Mouse (Mus musculus) liver, adult 2 months (tissue): Measurements from ENCODE around the gene Pdpk1. TPM values are rescaled to one million over a fixed set of nuclear protein-coding genes. Genes with fewer than 3 reads are reported as not detected.

Source experiments
- DNase-seq: peaks from one replicate; pipeline ENCODE4 v3.0.0-alpha.2; 2011; ENCODE audit warnings: low read depth, low spot score; ENCODE audit errors: extremely low read depth
- H3K27ac ChIP-seq: fragments of 200-500 bp; replicated peaks from 2 replicates; pipeline ENCODE4 v1.5.1; 2012; ENCODE audit warnings: low read depth, mild to moderate bottlenecking, control low read depth, inconsistent platforms, low read length; ENCODE audit not compliant: insufficient read depth
- H3K27me3 ChIP-seq: fragments of 200-500 bp; 2 replicates; pipeline ENCODE4 v1.6.1; 2012; ENCODE audit warnings: mild to moderate bottlenecking, moderate library complexity, low read length, inconsistent platforms; ENCODE audit not compliant: control insufficient read depth, insufficient read depth
- H3K36me3 ChIP-seq: fragments of 200-500 bp; 2 replicates; pipeline ENCODE4 v1.6.1; 2012; ENCODE audit warnings: low read length, inconsistent platforms; ENCODE audit not compliant: control insufficient read depth, insufficient read depth
- H3K4me1 ChIP-seq: fragments of 200-500 bp; 2 replicates; pipeline ENCODE4 v1.6.1; 2011; ENCODE audit warnings: low read length; ENCODE audit not compliant: control insufficient read depth, insufficient read depth
- H3K4me3 ChIP-seq: fragments of 200-500 bp; 2 replicates; pipeline ENCODE4 v1.5.1; 2011; ENCODE audit warnings: low read depth, mild to moderate bottlenecking, control low read depth, low read length, moderate library complexity; ENCODE audit not compliant: insufficient read depth
- H3K79me2 ChIP-seq: fragments of 200-500 bp; 2 replicates; pipeline ENCODE4 v1.6.1; 2012; ENCODE audit warnings: inconsistent platforms, mild to moderate bottlenecking, low read length, moderate library complexity; ENCODE audit not compliant: control insufficient read depth, insufficient read depth
- H3K9ac ChIP-seq: fragments of 200-500 bp; 2 replicates; pipeline ENCODE4 v1.6.1; 2012; ENCODE audit warnings: low read depth, mild to moderate bottlenecking, control low read depth, inconsistent platforms, low read length
- CTCF ChIP-seq: fragments of 200-500 bp; IDR thresholded peaks from 2 replicates; pipeline ENCODE4 v1.5.1; 2011; ENCODE audit warnings: low read depth, low read length, control low read depth
- POLR2A ChIP-seq: fragments of 200-500 bp; IDR thresholded peaks from 2 replicates; pipeline ENCODE4 v1.6.1; 2011; ENCODE audit warnings: low read length, control low read depth; ENCODE audit not compliant: insufficient read depth; ENCODE audit errors: extremely low read depth
- WGBS: fragments of 180-500 bp; shearing (Covaris S2); methylation state at CpG from one replicate; pipeline ENCODE4 v1.1.7; 2018; 5-methylcytosine and 5-hydroxymethylcytosine counted together
- polyA plus RNA-seq: library from polyadenylated mRNA; depleted of rRNA; stranded (reverse); fragments of >200 nt; gene quantifications from 2 replicates; pipeline ENCODE4 v1.2.3, GENCODE M21; 2012
- total RNA-seq: library from RNA; depleted of rRNA; stranded (reverse); fragments of >200 nt; gene quantifications from 2 replicates; pipeline ENCODE4 v1.2.3, GENCODE M21; 2014

Pdpk1 gene
- total and polyA plus RNA-seq, 2 experiments = 10.2 to 19.7 TPM

DNA sequence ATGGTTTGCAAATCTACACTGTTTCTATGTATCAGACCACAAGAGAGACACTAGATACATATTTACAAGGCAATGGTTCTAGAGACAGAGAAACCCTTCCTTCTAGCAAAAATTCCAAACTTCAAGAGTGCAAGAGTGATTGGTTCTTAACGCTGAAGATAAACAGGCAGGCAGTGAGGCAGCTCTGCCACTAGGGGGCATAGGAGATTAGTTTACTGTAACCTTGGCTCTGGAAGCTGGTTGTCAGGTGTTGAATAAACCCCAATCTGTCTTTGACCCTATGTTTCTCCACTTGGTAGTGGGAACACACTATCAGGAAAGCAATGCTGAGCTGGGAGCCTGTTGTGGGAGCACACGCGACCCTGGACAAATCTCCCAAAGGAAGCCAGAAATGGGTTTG lies 22.7 kb upstream of the Pdpk1 start:
- 0 out of 2 replicates have a peak, but pooled peaks cover under 1% of the 10 kb centered on the region for H3K36me3 ChIP-seq
- no peak overlapping the region for H3K27ac ChIP-seq
- TF ChIP-seq POLR2A = no peak
- peak; percentile 73 for TF ChIP-seq CTCF
- peaks cover 5% of the 10 kb centered on the region for H3K4me1 ChIP-seq
- H3K9ac ChIP-seq = no peak overlapping the region
- peak; percentile 69 for DNase-seq
- H3K79me2 ChIP-seq = peaks cover 7% of the 10 kb centered on the region
- H3K27me3 ChIP-seq = no peaks in the 10 kb centered on the region
- no peak overlapping the region for H3K4me3 ChIP-seq
- 5% methylated on average over 3 of the region's 3 CpGs for WGBS

DNA sequence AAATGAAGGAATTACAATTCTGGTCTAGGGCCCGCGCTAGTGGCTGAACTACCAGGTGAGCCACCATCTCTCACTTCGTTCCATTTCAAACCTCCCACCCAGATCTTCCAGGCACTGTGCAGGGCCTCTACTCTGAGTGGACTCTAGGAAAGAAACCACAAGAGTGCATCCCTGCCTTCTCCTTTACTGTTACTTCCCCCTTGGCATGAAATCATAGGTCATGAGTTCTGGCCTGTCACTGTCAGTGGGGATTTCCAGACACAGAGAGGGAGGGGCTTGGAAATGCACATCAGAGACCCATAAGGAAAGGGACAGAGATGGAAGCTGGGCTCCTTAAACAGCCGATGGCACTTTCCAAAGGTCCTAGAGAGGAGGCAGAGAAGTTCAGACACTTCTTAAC lies 21.0 kb upstream of the Pdpk1 start:
- H3K27me3 ChIP-seq = no peaks in the 10 kb centered on the region
- H3K9ac ChIP-seq = no peak overlapping the region
- peaks cover 14% of the 10 kb centered on the region for H3K79me2 ChIP-seq
- H3K4me3 ChIP-seq = no peak overlapping the region
- H3K4me1 ChIP-seq = peaks cover 12% of the 10 kb centered on the region
- peak overlapping the region; percentile 25 for H3K27ac ChIP-seq
- no peak for DNase-seq
- peaks cover 5% of the 10 kb centered on the region; the same call in 1 of the 2 replicates for H3K36me3 ChIP-seq
- 81% methylated on average over 4 of the region's 4 CpGs for WGBS
- no peak for TF ChIP-seq CTCF

DNA sequence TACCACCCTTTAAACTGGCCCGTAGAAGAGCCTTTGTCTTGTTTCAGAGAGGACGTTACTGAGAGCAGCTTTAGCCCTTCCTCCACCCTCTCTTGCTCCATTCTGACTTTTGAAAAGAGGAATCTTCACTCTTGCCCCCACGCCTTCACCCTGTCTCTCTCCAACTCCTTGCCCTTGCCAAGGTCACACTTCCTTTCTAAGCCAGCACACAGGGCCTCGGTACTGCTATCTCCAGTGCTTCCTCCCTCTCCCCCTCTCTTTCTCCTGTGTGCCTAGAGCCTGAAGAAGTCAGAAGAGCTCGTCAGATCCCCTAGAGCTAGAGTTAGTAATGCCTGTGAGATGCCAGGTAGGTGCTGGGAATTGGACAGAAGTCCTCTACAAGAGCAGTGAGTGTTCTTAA lies 20.0 kb upstream of the Pdpk1 start:
- no peak for DNase-seq
- Histone ChIP-seq H3K79me2 (peaks cover 14% of the 10 kb centered on the region), H3K9ac (no peak overlapping the region), H3K27me3 (no peaks in the 10 kb centered on the region), H3K27ac (peak overlapping the region; percentile 34), H3K36me3 (peaks cover 8% of the 10 kb centered on the region; the same call in 1 of the 2 replicates), H3K4me3 (no peak overlapping the region), H3K4me1 (peaks cover 14% of the 10 kb centered on the region)
- TF ChIP-seq CTCF (no peak), POLR2A (no peak)
- WGBS = 83% methylated on average over 5 of the region's 5 CpGs

DNA sequence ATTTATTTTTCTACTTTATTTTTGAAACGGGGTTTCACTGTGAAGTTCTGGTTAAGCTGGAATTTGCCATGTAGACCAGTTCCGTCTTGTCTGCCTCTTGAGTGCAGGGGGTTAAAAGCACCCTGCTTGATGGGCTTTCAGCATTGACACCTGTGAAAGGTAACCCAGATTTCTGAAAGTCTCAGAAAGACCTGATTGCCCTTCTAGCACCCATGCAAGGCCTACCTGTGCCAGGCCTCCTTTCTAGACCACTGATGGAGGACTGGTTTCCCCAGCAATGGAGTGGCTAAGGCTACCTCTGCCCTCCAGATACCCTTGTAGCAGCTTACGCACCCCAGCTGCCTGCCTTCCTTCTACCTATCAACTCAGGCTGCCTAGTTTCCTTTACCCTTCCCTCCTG lies 19.4 kb upstream of the Pdpk1 start:
- peaks cover 8% of the 10 kb centered on the region; the same call in 1 of the 2 replicates for H3K36me3 ChIP-seq
- H3K4me3 ChIP-seq = no peak overlapping the region
- H3K9ac ChIP-seq = peak overlapping the region; percentile 76; the same call in 1 of the 2 replicates
- peak overlapping the region; percentile 54 for H3K27ac ChIP-seq
- 51% methylated on average over 3 of the region's 3 CpGs for WGBS
- no peak for DNase-seq
- peaks cover 14% of the 10 kb centered on the region for H3K79me2 ChIP-seq
- TF ChIP-seq CTCF = no peak
- no peak for TF ChIP-seq POLR2A
- H3K27me3 ChIP-seq = no peaks in the 10 kb centered on the region
- peaks cover 14% of the 10 kb centered on the region for H3K4me1 ChIP-seq

DNA sequence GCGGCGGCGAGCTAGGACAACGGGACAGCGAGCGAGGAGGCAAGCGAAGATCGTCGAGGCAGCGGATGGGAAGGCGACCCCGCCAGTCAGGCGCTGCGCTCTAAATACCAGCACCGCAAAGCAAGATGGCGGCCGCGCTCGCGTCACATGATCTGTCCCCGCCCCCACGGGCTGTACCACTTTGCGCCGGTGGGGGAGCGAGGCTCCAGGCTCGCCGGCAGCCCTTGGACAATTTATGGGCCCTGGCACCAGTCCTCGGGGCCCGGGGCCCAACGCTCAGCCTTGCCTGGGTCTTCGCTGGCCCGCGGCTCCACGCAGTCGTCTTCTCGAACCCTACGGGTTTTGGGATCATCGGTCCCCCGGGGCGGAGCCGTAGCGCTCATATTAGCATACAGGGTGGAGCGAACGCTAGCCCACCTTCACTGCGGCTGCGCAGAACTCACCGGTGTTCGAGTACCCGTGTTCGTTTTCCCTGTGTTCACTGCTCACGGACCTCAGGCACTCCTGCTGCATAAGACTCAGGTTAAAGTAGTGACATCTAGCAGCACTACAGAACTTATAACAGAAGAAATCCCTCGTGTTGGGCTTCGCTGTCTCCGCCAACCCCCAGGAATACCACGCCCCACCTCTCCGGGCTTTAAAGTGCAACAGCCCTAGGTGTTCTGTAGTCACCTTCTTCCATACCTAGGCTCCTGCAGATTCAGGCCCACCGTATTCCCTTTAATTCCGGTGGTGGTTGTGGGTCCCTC lies 18.8 kb upstream of the Pdpk1 start, which contains the start of gene Atp6v0c:
TSS of gene Atp6v0c (minus strand) at position 386 of the 749 bp plus-strand sequence.
- DNase-seq = peak; percentile 87
- peaks cover 17% of the 10 kb centered on the region for H3K4me1 ChIP-seq

More for the DNA sequence above, 18.8 kb upstream of the Pdpk1 start, which contains the start of gene Atp6v0c:
- Histone ChIP-seq H3K27ac (peak within 1 kb of the TSS; percentile 95), H3K9ac (peak within 1 kb of the TSS; percentile 87), H3K4me3 (peak within 1 kb of the TSS; percentile 72), H3K79me2 (peaks cover 14% of the 10 kb centered on the region), H3K36me3 (peaks cover 8% of the 10 kb centered on the region; the same call in 1 of the 2 replicates), H3K27me3 (no peaks in the 10 kb centered on the region)
- TF ChIP-seq CTCF (no peak), POLR2A (peak; percentile 90)
- under 1% methylated on average over 57 of the region's 58 CpGs for WGBS
